In genomic region chr1:184734067-184734830, GRCm38 (mm10) we compare ENCODE assay signal across 8 mouse cellular contexts. TPM values are rescaled to one million over a fixed set of nuclear protein-coding genes. Genes with fewer than 3 reads are reported as not detected.
DNase-seq lines count a peak whose midpoint lies in the region; ATAC-seq lines count a peak whose summit lies in the region.

No protein-coding gene starts in this region.

- no peak for DNase-seq in kidney, adult 18-20 months
- DNase-seq in lung, postnatal 10 days: peak; percentile 66
- peak; percentile 48 for DNase-seq in yolk sac, embryonic 10.5 days (ENCODE audit: low spot score)
- DNase-seq in layer of hippocampus, adult 18-20 months (ENCODE audit: low spot score in 2 of 2): no peak

- H3K27me3 ChIP-seq in kidney, embryonic 14.5 days (ENCODE audit: control insufficient read depth, insufficient read depth, low read length): peaks cover 77% of the 10 kb centered on the region
- H3K27me3 ChIP-seq in intestine, embryonic 15.5 days (replicated peaks): peaks cover 15% of the 10 kb centered on the region; the same call in 1 of the 2 replicates

- H3K36me3 ChIP-seq in kidney, embryonic 14.5 days (ENCODE audit: control insufficient read depth, insufficient read depth, low read length): no peaks in the 10 kb centered on the region
- H3K36me3 ChIP-seq in intestine, embryonic 15.5 days: no peaks in the 10 kb centered on the region

- no peak overlapping the region for H3K9ac ChIP-seq in kidney, embryonic 14.5 days (ENCODE audit: low read depth, low read length)
- peak overlapping the region; percentile 33 for H3K9ac ChIP-seq in intestine, embryonic 15.5 days

- peak overlapping the region; percentile 89; the same call in 1 of the 2 replicates for H3K4me2 ChIP-seq in kidney, embryonic 14.5 days (replicated peaks; ENCODE audit: low read depth, low read length)
- peak overlapping the region; percentile 82 for H3K4me2 ChIP-seq in intestine, embryonic 15.5 days (replicated peaks)

- H3K4me1 ChIP-seq in kidney, embryonic 14.5 days (ENCODE audit: control insufficient read depth, insufficient read depth, low read length): 0 out of 2 replicates have a peak, but pooled peaks cover 12% of the 10 kb centered on the region
- peaks cover 3% of the 10 kb centered on the region; the same call in 1 of the 2 replicates for H3K4me1 ChIP-seq in brown adipose tissue, adult 24 weeks (ENCODE audit: control insufficient read depth, insufficient read depth, insufficient read length, low read length)
- peaks cover 5% of the 10 kb centered on the region; the same call in 1 of the 2 replicates for H3K4me1 ChIP-seq in intestine, embryonic 15.5 days (replicated peaks)

- ATAC-seq in kidney, embryonic 14.5 days (ENCODE audit: low FRiP score, low TSS enrichment): no peak
- ATAC-seq in intestine, embryonic 15.5 days: no peak
- ATAC-seq in erythroid progenitor cell, adult 5-6 weeks (replicated peaks; ENCODE audit: low FRiP score, poor library complexity, severe bottlenecking): no peak

- H3K9me3 ChIP-seq in kidney, embryonic 14.5 days (ENCODE audit: control insufficient read depth, low read length): no peaks in the 10 kb centered on the region
- no peaks in the 10 kb centered on the region for H3K9me3 ChIP-seq in intestine, embryonic 15.5 days

- H3K4me3 ChIP-seq in kidney, embryonic 14.5 days (ENCODE audit: low read length): 0 out of 2 replicates have a peak overlapping the region, but pooled peaks have one; percentile 5
- peak overlapping the region; percentile 69 for H3K4me3 ChIP-seq in brown adipose tissue, adult 24 weeks (ENCODE audit: insufficient read depth, low read depth, low read length)
- peak overlapping the region; percentile 70 for H3K4me3 ChIP-seq in intestine, embryonic 15.5 days (replicated peaks)

- WGBS in kidney, embryonic 14.5 days: 2% methylated on average over 27 of the region's 27 CpGs
- 3% methylated on average over 27 of the region's 27 CpGs for WGBS in intestine, embryonic 15.5 days

- no peak overlapping the region for H3K27ac ChIP-seq in kidney, embryonic 14.5 days (ENCODE audit: low read depth, low read length)
- H3K27ac ChIP-seq in brown adipose tissue, adult 24 weeks (replicated peaks; ENCODE audit: low read depth, low read length): peak overlapping the region; percentile 83
- peak overlapping the region; percentile 66; the same call in 1 of the 2 replicates for H3K27ac ChIP-seq in intestine, embryonic 15.5 days

RNA-seq across cellular contexts. Expression of gene Hlx, which starts 1.8 kb away (rescaled TPM):
- polyA plus RNA-seq in kidney, embryonic 14.5 days (2014; fragmentation: Nextera tagmentation; extraction: Ambion mirVana): 6.9 and 8.0 TPM in 2 replicates
- polyA plus RNA-seq in brown adipose tissue, adult 24 weeks (2012; ENCODE audit: insufficient read depth, insufficient read length, missing spikeins): 11.3 and 15.9 TPM in 2 replicates
- 46.6 and 52.3 TPM in 2 replicates for polyA plus RNA-seq in intestine, embryonic 15.5 days (2015; fragmentation: Nextera tagmentation; extraction: Ambion mirVana)
- total RNA-seq in layer of hippocampus, adult 18-20 months (2021): 1 to 10 TPM in 1 of 2 experiments, under 1 TPM in 1; 0.61 to 1.1 TPM
- 3.8 and 6.1 TPM in 2 replicates for total RNA-seq in erythroid progenitor cell, adult 5-6 weeks (2015; ENCODE audit: low replicate concordance)
- 1.9 and 7.3 TPM in 2 replicates for total RNA-seq in erythroid progenitor cell, adult 5-6 weeks (2017; ENCODE audit: low replicate concordance)

Comparison
In these comparisons a context has a peak if more than half of its experiments do, and no peak if none do; other contexts are left out.
1. H3K4me3 ChIP-seq: peak in every context shown above with its lines; median percentile 70 in intestine, embryonic 15.5 days; 69 in brown adipose tissue, adult 24 weeks; 5 in kidney, embryonic 14.5 days.
2. DNase-seq: peak in lung, postnatal 10 days (single experiment) and yolk sac, embryonic 10.5 days (single experiment); none in kidney, adult 18-20 months (single experiment) and layer of hippocampus, adult 18-20 months (0 of 2).